Mouse (Mus musculus): Measurements from ENCODE around the gene Brinp3. TPM values are rescaled to one million over a fixed set of nuclear protein-coding genes. Genes with fewer than 3 reads are reported as not detected.

The Brinp3 gene
- total RNA-seq, 1 experiment from 2014 or later = not detected

- ATAC-seq (replicated peaks in 1 of 2; ENCODE audit: insufficient read depth in 1 of 2, low FRiP score in 2 of 2, low TSS enrichment in 1 of 2, low read depth in 1 of 2, poor library complexity in 2 of 2, severe bottlenecking in 2 of 2) = peak; percentile 48 to 73; a peak in 3 of 4 replicates
These were observed 230.4 kb downstream of the Brinp3 start for GRCm38 (mm10) chr1:146724784-146725513.

- ATAC-seq (replicated peaks in 1 of 2; ENCODE audit: insufficient read depth in 1 of 2, low FRiP score in 2 of 2, low TSS enrichment in 1 of 2, low read depth in 1 of 2, poor library complexity in 2 of 2, severe bottlenecking in 2 of 2) = no peak
These were observed 256.5 kb downstream of the Brinp3 start for GRCm38 (mm10) chr1:146751066-146751465.

GRCm38 (mm10) chr1:146783259-146783658, 288.7 kb downstream of the Brinp3 start:
- no peak for ATAC-seq (replicated peaks in 1 of 2; ENCODE audit: insufficient read depth in 1 of 2, low FRiP score in 2 of 2, low TSS enrichment in 1 of 2, low read depth in 1 of 2, poor library complexity in 2 of 2, severe bottlenecking in 2 of 2)

GRCm38 (mm10) chr1:146787236-146787635, 292.7 kb downstream of the Brinp3 start:
- no peak for ATAC-seq (replicated peaks in 1 of 2; ENCODE audit: insufficient read depth in 1 of 2, low FRiP score in 2 of 2, low TSS enrichment in 1 of 2, low read depth in 1 of 2, poor library complexity in 2 of 2, severe bottlenecking in 2 of 2)

GRCm38 (mm10) chr1:146792826-146793225, 298.3 kb downstream of the Brinp3 start:
- no peak for ATAC-seq (replicated peaks in 1 of 2; ENCODE audit: insufficient read depth in 1 of 2, low FRiP score in 2 of 2, low TSS enrichment in 1 of 2, low read depth in 1 of 2, poor library complexity in 2 of 2, severe bottlenecking in 2 of 2)

GRCm38 (mm10) chr1:146799986-146800553, 305.5 kb downstream of the Brinp3 start:
- no peak for ATAC-seq (replicated peaks in 1 of 2; ENCODE audit: insufficient read depth in 1 of 2, low FRiP score in 2 of 2, low TSS enrichment in 1 of 2, low read depth in 1 of 2, poor library complexity in 2 of 2, severe bottlenecking in 2 of 2)

- ATAC-seq (replicated peaks in 1 of 2; ENCODE audit: insufficient read depth in 1 of 2, low FRiP score in 2 of 2, low TSS enrichment in 1 of 2, low read depth in 1 of 2, poor library complexity in 2 of 2, severe bottlenecking in 2 of 2) = no peak
These were observed 307.3 kb downstream of the Brinp3 start for GRCm38 (mm10) chr1:146801821-146802220.

GRCm38 (mm10) chr1:146807765-146808164, 313.2 kb downstream of the Brinp3 start:
- no peak for ATAC-seq (replicated peaks in 1 of 2; ENCODE audit: insufficient read depth in 1 of 2, low FRiP score in 2 of 2, low TSS enrichment in 1 of 2, low read depth in 1 of 2, poor library complexity in 2 of 2, severe bottlenecking in 2 of 2)

- ATAC-seq (replicated peaks in 1 of 2; ENCODE audit: insufficient read depth in 1 of 2, low FRiP score in 2 of 2, low TSS enrichment in 1 of 2, low read depth in 1 of 2, poor library complexity in 2 of 2, severe bottlenecking in 2 of 2) = no peak
These were observed 339.3 kb downstream of the Brinp3 start for GRCm38 (mm10) chr1:146833888-146834287.

GRCm38 (mm10) chr1:146844087-146844486, 349.5 kb downstream of the Brinp3 start:
- ATAC-seq (replicated peaks in 1 of 2; ENCODE audit: insufficient read depth in 1 of 2, low FRiP score in 2 of 2, low TSS enrichment in 1 of 2, low read depth in 1 of 2, poor library complexity in 2 of 2, severe bottlenecking in 2 of 2) = no peak

- ATAC-seq (replicated peaks in 1 of 2; ENCODE audit: insufficient read depth in 1 of 2, low FRiP score in 2 of 2, low TSS enrichment in 1 of 2, low read depth in 1 of 2, poor library complexity in 2 of 2, severe bottlenecking in 2 of 2) = no peak
These were observed 354.3 kb downstream of the Brinp3 start for GRCm38 (mm10) chr1:146848892-146849291.

- ATAC-seq (replicated peaks in 1 of 2; ENCODE audit: insufficient read depth in 1 of 2, low FRiP score in 2 of 2, low TSS enrichment in 1 of 2, low read depth in 1 of 2, poor library complexity in 2 of 2, severe bottlenecking in 2 of 2) = no peak
These were observed 355.6 kb downstream of the Brinp3 start for GRCm38 (mm10) chr1:146850147-146850546.

GRCm38 (mm10) chr1:146898636-146899035, 404.1 kb downstream of the Brinp3 start:
- ATAC-seq (replicated peaks in 1 of 2; ENCODE audit: insufficient read depth in 1 of 2, low FRiP score in 2 of 2, low TSS enrichment in 1 of 2, low read depth in 1 of 2, poor library complexity in 2 of 2, severe bottlenecking in 2 of 2) = no peak

- ATAC-seq (replicated peaks in 1 of 2; ENCODE audit: insufficient read depth in 1 of 2, low FRiP score in 2 of 2, low TSS enrichment in 1 of 2, low read depth in 1 of 2, poor library complexity in 2 of 2, severe bottlenecking in 2 of 2) = no peak
These were observed 407.1 kb downstream of the Brinp3 start for GRCm38 (mm10) chr1:146901691-146902090.

- no peak for ATAC-seq (replicated peaks in 1 of 2; ENCODE audit: insufficient read depth in 1 of 2, low FRiP score in 2 of 2, low TSS enrichment in 1 of 2, low read depth in 1 of 2, poor library complexity in 2 of 2, severe bottlenecking in 2 of 2)
These were observed 445.2 kb downstream of the Brinp3 start for GRCm38 (mm10) chr1:146939463-146940389.
